Mouse (Mus musculus): Measurements from ENCODE around the gene 4933402D24Rik.

Gene 4933402D24Rik

DNA sequence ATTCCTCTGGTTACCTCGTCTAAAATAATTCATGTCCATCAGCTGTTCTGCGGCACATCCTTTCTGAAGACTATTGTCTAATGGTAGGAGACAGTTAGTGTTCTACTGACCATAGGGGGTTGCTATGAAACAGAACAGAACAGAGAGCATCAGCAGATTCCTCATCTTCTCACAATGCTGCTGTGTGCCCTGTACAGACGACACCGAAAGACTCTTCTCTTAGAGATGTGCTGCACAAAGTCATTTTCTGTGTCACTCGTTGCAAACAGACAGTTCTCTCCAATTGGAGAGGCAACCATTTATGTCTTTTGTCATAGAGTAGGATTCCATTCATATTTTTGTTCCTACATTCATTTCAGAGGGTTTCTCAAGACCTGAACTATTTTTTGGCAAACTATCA lies at the start of gene 4933402D24Rik:
Gene 4933402D24Rik, minus strand, starts transcription at position 101 of the 400 bp plus-strand sequence.
- in situ Hi-C loops (cut with MseI, MboI): no loop called here

DNA sequence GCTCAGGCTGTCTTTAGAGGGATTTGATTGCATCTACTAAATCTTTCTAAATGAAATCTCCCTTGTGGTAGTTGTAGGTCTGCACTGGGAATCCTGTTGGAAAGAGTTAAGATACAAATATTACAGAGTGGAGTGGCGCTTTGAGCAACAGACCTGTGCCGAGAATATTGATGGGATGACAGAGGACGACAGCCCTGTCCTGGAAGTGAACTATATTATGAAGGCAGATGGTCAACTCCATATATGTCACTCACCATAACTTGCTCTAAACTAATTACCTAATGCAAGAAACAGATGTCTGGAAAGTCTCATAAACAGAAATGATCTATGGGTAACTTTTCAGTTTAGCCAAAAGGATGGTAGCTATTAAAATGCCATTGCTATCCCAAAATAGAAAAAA lies 39.5 kb upstream of the 4933402D24Rik start:
- in situ Hi-C loops (cut with MseI, MboI): no loop called here

DNA sequence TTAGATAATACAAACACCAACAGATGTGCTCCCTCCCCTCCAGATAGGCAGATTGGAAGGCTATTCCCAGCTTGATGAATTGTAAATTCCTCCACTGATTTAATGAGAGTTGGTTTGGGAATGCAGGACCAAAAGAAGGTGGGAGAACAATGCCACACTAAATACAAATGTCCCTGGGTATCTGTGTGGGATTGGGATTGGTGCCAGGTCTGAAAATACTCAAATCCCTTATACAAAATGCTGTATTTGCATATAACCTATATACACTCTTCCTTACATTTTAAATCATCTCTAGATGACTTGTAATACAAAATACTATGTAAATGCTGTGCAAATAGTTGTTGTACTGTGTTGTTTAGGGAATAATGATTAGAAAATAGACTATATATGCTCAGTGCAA lies 36.0 kb upstream of the 4933402D24Rik start:
- in situ Hi-C loops (cut with MseI, MboI): no loop called here

DNA sequence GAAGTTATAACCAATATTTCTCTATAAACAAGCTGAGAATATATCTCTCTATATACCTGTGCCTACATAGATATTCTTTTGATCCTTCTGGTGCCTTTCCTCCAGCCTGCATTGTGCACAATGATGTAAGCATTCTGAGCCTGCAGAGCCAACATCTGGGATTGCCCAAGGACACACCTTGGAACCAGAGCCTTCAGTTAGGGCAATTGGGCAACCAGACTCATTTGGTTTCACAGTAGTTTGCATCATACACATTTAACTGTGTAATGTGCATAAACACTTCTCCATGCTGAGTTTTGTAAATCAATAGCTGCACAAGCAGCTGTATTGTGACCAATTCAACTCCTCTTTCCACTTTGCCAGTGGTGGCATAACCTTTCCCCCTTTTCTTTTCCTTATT lies 25.3 kb upstream of the 4933402D24Rik start:
- in situ Hi-C loops (cut with MseI, MboI): no loop called here

DNA sequence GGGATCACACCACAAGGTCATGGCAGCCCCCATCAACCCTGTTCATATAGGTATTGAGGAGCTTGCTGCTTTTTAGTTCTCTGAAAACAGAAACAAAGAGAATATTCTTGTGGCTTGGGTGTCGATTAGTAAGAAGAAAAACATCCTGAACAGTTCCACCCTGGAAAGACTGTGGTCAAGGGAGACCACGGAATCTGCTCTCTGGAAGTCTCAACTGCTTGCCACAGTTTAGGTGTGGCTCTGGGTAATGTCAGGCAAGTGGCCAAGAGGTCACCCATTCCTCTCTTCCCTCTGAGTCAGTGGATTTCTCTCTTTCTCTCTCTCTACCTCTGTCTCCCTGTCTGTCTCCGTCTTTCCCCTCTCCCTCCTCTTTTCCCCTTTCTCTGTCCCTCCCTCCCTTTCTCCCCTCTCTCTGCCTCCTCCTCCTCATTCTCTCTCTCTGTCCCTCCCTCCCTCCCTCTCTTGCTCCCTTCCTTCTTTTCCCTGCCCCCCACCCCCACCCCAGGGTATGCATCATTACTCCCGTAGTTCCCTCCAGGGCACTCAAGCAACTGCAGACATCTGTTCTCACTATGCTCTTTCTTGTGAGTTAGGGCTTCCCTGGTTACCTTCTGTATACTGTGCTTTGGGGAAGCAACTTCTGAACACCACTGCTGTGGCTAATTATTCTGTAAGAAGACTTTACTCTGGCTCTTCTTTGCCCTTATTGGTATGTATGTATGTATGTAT lies 8.0 kb upstream of the 4933402D24Rik start:
- in situ Hi-C loops (cut with MseI, MboI): no loop called here

DNA sequence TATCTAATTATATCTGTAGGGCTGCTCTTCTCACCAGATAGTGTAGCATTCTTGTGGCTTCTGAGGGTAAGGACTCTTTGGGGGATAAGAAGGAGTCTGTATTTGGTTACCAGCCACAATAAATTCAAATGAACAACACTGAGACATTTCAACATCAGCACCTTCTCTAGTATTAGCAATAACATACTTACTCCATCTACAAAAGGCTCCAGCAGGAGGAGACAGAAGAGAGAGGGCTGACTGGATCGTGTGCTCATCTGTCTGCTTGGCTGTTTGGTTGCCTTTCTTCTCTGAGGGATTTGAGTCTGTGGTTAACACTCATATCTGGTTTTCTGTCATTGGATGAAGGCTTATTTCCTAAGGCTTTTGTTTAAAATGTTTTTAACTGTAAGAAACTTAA lies 7.3 kb upstream of the 4933402D24Rik start:
- in situ Hi-C loops (cut with MseI, MboI): no loop called here

DNA sequence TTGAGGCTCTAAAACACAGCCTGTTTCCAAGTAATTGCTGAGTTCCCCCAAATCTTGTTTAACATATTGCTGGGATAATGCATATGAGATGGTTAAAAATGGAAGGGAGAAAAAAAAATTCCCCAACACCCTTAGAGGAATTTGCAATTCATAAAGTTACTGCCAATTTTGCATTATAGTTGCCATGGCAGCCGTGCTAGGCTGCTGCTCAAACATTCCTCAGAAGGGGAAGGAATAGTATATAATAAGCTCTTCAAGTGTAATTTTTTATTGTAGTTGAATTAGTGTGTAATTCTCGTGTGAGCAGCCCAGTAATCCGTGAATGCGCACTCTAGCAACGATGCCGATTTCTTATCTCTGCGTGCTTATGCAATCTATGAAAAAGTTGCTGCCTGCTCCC lies 1.2 kb upstream of the 4933402D24Rik start:
- in situ Hi-C loops (cut with MseI, MboI): no loop called here

DNA sequence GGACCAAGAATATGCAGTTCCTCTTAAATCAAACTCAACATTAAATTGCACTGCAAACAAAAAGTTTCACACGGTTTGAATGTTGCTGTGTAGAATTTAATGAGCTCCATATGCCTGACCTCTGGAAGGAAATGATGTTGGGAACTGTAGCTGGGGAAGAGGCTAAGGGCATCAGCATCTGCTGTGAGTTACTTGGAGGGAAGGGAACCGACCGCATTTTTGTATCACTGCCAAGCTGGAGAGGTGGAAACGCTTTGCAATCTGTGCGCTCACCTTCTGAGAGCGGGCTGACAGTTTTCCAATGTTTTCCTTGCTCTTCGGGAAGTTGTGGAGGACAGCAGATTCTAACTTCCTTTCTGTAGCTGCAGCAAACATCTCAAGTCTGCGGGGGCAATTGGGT lies 955 bp downstream of the 4933402D24Rik start:
- in situ Hi-C loops (cut with MseI, MboI): no loop called here

DNA sequence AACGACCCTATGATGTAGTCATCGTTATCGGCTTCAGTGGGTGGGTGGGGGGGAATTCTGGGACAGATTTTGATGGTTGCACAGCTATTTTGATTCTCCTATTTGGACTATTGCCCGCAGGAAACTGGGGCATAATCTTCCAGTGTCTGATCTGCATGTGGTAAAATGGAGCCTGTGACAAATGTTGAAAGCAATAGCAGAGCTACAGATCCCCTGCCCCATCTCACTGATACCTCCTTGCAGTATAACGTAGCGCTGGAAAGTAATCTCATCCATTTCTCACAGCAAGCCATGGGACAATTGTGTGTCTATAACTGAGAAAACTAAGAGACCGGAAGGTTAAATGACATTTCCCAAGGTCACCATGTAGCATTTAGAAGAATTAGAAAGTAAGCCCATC lies 4.7 kb downstream of the 4933402D24Rik start:
- in situ Hi-C loops (cut with MseI, MboI): no loop called here

DNA sequence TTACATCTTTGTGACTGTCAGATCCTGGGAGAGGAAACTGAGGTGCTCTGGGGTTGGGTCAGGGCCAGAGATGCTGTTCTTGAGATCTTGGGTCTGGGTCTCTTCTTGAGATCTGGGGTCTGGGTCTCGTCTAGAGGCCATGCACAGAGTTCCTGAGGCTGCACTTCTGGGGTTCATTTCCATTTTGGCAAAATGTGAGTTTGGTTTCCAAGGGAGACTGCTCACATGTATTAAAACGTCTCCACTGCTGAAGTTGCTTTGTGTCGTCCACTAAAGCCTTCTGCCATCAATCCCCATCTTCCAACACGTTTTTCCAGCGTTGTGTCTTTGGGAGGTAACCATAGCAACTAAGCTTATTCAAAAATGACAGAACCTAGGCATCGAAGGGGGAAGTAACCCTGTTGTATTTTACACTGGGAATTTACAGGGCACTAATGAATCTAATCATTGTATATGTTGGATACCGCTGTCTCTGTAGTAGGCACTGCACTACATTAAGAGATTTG lies 5.1 kb downstream of the 4933402D24Rik start:
- in situ Hi-C loops (cut with MseI, MboI): no loop called here

DNA sequence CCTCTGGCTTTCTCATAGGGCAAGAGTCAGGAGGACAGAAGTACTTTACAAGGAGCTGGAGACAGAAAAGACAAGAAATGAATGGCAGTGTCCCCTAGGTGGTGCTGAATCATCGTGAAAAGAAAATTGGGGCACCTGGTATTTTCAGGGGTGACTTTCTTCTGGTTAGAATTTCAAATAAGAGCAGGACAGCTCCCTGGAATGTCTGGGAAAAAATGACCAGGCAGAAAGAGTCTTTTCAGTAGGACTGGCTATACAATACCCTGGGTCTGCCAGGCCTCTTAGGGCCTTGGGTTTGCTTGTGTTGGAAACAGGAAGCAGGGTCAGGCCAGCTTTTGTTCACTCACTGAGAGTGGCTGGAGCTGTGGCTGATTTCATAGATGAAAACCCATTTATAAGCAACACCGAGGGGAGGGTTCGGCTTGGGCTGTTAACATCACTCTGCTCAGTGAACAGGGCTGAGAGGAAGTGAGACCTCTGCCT lies 5.8 kb downstream of the 4933402D24Rik start:
- in situ Hi-C loops (cut with MseI, MboI): no loop called here

DNA sequence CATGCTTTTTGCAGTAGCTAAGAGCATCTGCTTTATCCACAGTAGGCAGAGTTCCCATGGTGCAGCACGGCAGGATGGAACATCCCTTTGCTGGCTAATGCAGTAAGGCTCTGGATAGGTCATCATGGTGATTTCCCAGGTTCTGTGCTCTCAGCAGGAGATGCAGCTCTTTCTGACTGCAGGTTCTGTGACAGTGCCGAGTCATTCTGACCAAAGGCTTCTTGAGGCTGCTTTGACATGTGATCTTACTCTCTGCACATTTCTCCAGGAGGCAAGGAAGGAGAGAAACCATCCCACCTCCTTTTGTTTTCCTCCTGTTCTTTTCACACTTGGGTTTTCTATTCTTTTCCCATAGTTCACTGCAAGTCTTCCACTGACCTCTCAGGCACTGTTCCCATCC lies 13.1 kb downstream of the 4933402D24Rik start:
- in situ Hi-C loops (cut with MseI, MboI): no loop called here

DNA sequence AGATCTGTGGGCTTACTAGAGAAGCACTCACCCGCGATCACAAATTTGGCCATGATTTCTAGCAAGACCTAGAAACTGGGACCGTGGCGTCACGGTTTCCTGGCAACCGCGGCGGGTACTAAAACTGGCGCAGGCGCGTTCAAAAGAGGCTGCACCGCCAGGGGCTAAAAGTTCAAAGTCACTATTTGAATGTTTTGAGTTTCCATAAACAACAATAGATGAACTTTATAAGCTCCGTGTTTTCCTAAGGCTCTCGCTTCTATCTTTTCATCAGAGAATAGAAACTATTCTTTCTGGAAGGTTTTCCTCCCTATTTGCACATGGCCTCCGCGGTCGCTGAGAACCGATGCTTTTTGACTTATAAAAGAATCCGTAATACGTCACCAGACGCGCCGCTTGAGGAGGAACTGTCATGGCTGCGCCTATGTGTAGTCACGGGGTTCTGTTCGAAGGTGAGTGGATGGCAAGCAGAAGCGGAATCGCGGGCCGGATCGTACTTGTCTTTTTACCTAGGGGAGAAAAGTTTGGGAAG lies 38.8 kb downstream of the 4933402D24Rik start, which contains the start of the genes Mdh1b and Fastkd2:
Gene Mdh1b, minus strand, starts transcription at position 79 of the 532 bp plus-strand sequence.
Gene Fastkd2, plus strand, starts transcription at position 375 of the 532 bp plus-strand sequence.
- in situ Hi-C loops (cut with MseI, MboI): no loop called here

DNA sequence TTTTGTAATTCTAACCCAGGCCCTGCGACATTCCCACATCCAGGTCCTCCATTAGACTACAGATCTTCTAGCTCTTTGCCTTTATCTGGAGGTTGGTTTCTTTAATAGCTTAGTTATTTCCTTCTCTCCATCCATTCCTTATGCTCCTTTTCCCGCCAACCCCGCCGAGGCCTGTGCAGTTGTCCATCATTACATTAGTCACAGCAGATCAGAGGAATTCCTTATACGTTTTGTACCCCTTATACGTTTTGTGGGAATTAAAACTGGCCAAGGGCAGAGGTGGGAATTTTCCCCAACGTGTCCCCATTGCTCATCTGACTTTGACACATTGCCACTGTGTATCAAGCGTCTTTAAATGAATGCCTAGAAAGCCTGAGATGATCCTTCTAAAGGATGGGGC lies 39.3 kb downstream of the 4933402D24Rik start:
- in situ Hi-C loops (cut with MseI, MboI): no loop called here

DNA sequence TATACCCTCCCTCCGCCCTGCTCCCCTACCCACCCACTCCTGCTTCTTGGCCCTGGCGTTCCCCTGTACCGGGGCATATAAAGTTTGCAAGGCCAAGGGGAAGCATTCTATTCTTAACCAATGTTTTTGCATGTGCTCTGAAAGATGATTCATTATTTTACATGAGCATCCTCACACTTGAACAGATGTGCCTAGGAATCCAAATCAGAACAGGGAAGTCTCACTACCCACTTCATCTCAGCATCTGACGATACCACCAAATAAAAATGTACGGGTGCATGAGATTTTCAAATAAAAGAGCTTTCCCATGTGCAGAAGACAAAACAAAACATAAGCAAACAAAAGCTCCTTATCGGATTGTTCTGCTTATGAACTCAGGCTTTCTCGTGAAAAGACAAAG lies 48.9 kb downstream of the 4933402D24Rik start:
- in situ Hi-C loops (cut with MseI, MboI): no loop called here

DNA sequence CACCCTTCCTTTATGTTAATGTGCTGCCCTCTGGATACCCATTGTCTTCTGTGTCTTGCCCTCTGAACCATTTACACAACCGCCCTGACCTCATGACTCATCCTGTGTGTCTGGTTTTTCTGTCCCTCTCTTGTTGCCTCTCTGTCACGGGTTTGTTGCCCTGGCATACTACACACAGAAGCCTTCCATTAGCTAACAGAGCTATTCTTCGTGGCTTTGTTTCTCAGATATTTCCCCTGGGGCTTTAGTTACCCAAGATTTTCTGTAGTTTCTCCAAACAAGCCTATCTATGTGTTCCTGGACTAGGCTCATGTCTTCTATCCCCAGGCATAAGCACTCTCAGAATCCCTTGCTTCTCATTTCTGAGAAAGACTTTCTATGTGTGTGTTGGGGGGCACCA lies 60.2 kb downstream of the 4933402D24Rik start:
- in situ Hi-C loops (cut with MseI, MboI): no loop called here

DNA sequence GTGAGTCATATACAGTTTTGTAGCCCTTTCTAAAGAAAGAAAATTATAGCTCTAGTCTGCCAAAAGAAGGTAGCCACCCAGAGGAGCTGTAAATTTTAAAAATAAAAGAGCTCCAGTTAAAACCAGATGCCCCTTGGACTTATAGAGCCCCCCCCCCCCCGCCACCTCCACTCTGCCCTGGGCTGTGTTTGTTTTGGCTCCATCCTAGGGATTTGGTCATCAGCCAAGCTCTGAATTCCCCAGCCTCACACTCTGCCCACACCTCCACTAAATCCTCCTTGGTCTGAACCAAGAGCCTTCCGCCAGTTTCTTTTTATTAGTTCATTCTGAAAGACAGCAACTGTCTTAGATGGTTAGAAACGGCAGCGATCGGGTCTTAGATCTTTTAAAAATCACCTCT lies 63.3 kb downstream of the 4933402D24Rik start:
- in situ Hi-C loops (cut with MseI, MboI): no loop called here
